Mouse (Mus musculus): Measurements from ENCODE around the gene Tbc1d7.
A peak's percentile ranks its signal among the peaks of the same experiment; 100 is the strongest.

Gene Tbc1d7

GRCm38 (mm10) chr13:43171020-43171710 lies at the start of gene Tbc1d7:
Gene Tbc1d7 (minus strand): TSS chr13:43171501.
- DNase-seq (ENCODE audit: low spot score) = peak; percentile 97

- DNase-seq (ENCODE audit: low spot score) = no peak
Measured at GRCm38 (mm10) chr13:43220635-43221034, 49.3 kb upstream of the Tbc1d7 start.

GRCm38 (mm10) chr13:43218764-43219163 lies 47.5 kb upstream of the Tbc1d7 start:
- DNase-seq (ENCODE audit: low spot score) = no peak

- DNase-seq (ENCODE audit: low spot score) = no peak
Measured at GRCm38 (mm10) chr13:43218284-43218683, 47.0 kb upstream of the Tbc1d7 start.

- no peak for DNase-seq (ENCODE audit: low spot score)
Measured at GRCm38 (mm10) chr13:43217686-43218085, 46.4 kb upstream of the Tbc1d7 start.

GRCm38 (mm10) chr13:43217059-43217458 lies 45.8 kb upstream of the Tbc1d7 start:
- DNase-seq (ENCODE audit: low spot score) = no peak

- DNase-seq (ENCODE audit: low spot score) = no peak
Measured at GRCm38 (mm10) chr13:43215994-43216706, 44.8 kb upstream of the Tbc1d7 start.

- DNase-seq (ENCODE audit: low spot score) = no peak
Measured at GRCm38 (mm10) chr13:43215144-43215993, 44.1 kb upstream of the Tbc1d7 start.

- no peak for DNase-seq (ENCODE audit: low spot score)
Measured at GRCm38 (mm10) chr13:43212338-43212737, 41.0 kb upstream of the Tbc1d7 start.

- no peak for DNase-seq (ENCODE audit: low spot score)
Measured at GRCm38 (mm10) chr13:43210956-43211355, 39.7 kb upstream of the Tbc1d7 start.

- no peak for DNase-seq (ENCODE audit: low spot score)
Measured at GRCm38 (mm10) chr13:43209560-43209959, 38.3 kb upstream of the Tbc1d7 start.

GRCm38 (mm10) chr13:43208914-43209439 lies 37.7 kb upstream of the Tbc1d7 start:
- DNase-seq (ENCODE audit: low spot score) = no peak

- DNase-seq (ENCODE audit: low spot score) = no peak
Measured at GRCm38 (mm10) chr13:43206118-43206683, 34.9 kb upstream of the Tbc1d7 start.

- DNase-seq (ENCODE audit: low spot score) = no peak
Measured at GRCm38 (mm10) chr13:43203641-43204040, 32.3 kb upstream of the Tbc1d7 start.

- no peak for DNase-seq (ENCODE audit: low spot score)
Measured at GRCm38 (mm10) chr13:43203234-43203633, 31.9 kb upstream of the Tbc1d7 start.

GRCm38 (mm10) chr13:43202351-43202750 lies 31.1 kb upstream of the Tbc1d7 start:
- DNase-seq (ENCODE audit: low spot score) = no peak

- DNase-seq (ENCODE audit: low spot score) = no peak
Measured at GRCm38 (mm10) chr13:43201033-43201432, 29.7 kb upstream of the Tbc1d7 start.

- DNase-seq (ENCODE audit: low spot score) = no peak
Measured at GRCm38 (mm10) chr13:43200473-43200872, 29.2 kb upstream of the Tbc1d7 start.

- DNase-seq (ENCODE audit: low spot score) = no peak
Measured at GRCm38 (mm10) chr13:43199749-43200148, 28.4 kb upstream of the Tbc1d7 start.

GRCm38 (mm10) chr13:43199282-43199681 lies 28.0 kb upstream of the Tbc1d7 start:
- DNase-seq (ENCODE audit: low spot score) = no peak

- no peak for DNase-seq (ENCODE audit: low spot score)
Measured at GRCm38 (mm10) chr13:43197187-43197586, 25.9 kb upstream of the Tbc1d7 start.

GRCm38 (mm10) chr13:43196000-43196399 lies 24.7 kb upstream of the Tbc1d7 start:
- DNase-seq (ENCODE audit: low spot score) = no peak

Measured in lung, postnatal 25 days (tissue).